Mouse (Mus musculus): ENCODE measurements around the gene Meioc. TPM values are rescaled to one million over a fixed set of nuclear protein-coding genes. Genes with fewer than 3 reads are reported as not detected.
"Not testable (repeated sequence)": the region's sequence is repeated elsewhere in the genome, so short reads cannot be mapped to it uniquely, and the experiment has no call there.

The Meioc gene
- polyA plus RNA-seq, 1 experiment from 2014 or later = 0.53 TPM

GRCm38 (mm10) chr11:102698018-102698476 is 34.5 kb downstream of the Meioc start:
- H3K36me3 ChIP-seq = peaks cover 13% of the 10 kb centered on the region
- H3K27ac ChIP-seq = peak overlapping the region; percentile 94
- WGBS = 21% methylated on average over 9 of the region's 9 CpGs

GRCm38 (mm10) chr11:102702206-102702605 is 38.7 kb downstream of the Meioc start:
- H3K4me3 ChIP-seq; H3K36me3 ChIP-seq; H3K27ac ChIP-seq; DNase-seq (ENCODE audit: low spot score); H3K9me3 ChIP-seq; H3K4me1 ChIP-seq; H3K27me3 ChIP-seq (ENCODE audit: insufficient read depth, poor library complexity, severe bottlenecking): not testable (repeated sequence)
- WGBS = 91% methylated on average over 6 of the region's 6 CpGs

More at GRCm38 (mm10) chr11:102698018-102698476, 34.5 kb downstream of the Meioc start:
- no peak for DNase-seq (ENCODE audit: low spot score)
- H3K4me3 ChIP-seq = peak overlapping the region; percentile 92
- peaks cover 15% of the 10 kb centered on the region for H3K4me1 ChIP-seq
- H3K27me3 ChIP-seq (ENCODE audit: insufficient read depth, poor library complexity, severe bottlenecking) = no peaks in the 10 kb centered on the region
- H3K9me3 ChIP-seq = no peaks in the 10 kb centered on the region

- Histone ChIP-seq H3K27ac (no peak overlapping the region), H3K9me3 (no peaks in the 10 kb centered on the region), H3K4me3 (no peak overlapping the region), H3K4me1 (no peaks in the 10 kb centered on the region), H3K36me3 (no peaks in the 10 kb centered on the region), H3K27me3 (ENCODE audit: insufficient read depth, poor library complexity, severe bottlenecking) (peaks cover 5% of the 10 kb centered on the region; the same call in 1 of the 2 replicates)
- no peak for DNase-seq (ENCODE audit: low spot score)
- whole genome bisulfite sequencing = 82% methylated on average over 4 of the region's 4 CpGs
These were observed 48.9 kb downstream of the Meioc start for GRCm38 (mm10) chr11:102712411-102712810.

DNA sequence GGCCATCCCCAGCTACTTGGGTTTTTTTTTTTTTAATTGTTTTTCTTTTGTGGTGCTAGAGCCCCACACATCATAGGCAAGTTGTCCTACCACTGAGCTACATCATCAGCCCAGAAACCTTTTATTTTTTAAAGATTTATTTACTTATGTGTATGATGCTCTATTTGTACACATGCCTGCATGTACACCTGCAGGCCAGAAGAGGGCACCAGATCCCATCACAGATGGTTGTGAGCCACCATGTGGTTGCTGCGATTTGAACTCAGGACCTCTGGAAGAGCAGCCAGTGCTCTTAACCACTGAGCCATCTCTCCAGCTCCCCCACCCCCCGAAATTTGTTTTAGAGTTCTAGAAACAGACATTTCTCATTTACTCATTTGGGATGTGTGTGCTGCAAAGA is 51.1 kb downstream of the Meioc start:
- H3K4me1 ChIP-seq; H3K9me3 ChIP-seq; DNase-seq (ENCODE audit: low spot score); H3K36me3 ChIP-seq; H3K27ac ChIP-seq; H3K27me3 ChIP-seq (ENCODE audit: insufficient read depth, poor library complexity, severe bottlenecking); H3K4me3 ChIP-seq: not testable (repeated sequence)
- WGBS = 68% methylated on average over 2 of the region's 2 CpGs

DNA sequence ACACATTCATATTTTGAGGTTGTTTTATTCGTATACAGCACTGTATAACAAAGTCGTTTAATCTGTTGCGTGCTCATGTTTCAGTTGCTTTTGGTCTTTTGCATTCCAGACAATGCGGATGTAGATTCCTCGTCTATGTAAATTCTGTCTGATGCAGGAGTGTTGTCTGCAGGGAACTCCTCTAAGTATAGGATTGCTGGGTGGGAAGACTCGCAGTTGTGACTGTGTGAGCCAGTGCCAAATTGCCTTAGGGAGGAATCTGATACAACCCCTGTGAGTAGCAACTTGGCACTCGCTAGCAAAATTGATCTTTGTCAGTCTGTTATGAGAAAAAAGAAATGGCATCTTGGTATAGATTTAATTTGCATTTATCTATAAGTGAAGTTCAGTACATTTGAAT is 52.6 kb downstream of the Meioc start:
- Histone ChIP-seq H3K27ac (no peak overlapping the region), H3K36me3 (no peaks in the 10 kb centered on the region), H3K9me3 (no peaks in the 10 kb centered on the region), H3K4me3 (no peak overlapping the region), H3K4me1 (no peaks in the 10 kb centered on the region), H3K27me3 (ENCODE audit: insufficient read depth, poor library complexity, severe bottlenecking) (no peaks in the 10 kb centered on the region)
- WGBS = 79% methylated on average over 7 of the region's 7 CpGs
- DNase-seq (ENCODE audit: low spot score) = no peak

DNA sequence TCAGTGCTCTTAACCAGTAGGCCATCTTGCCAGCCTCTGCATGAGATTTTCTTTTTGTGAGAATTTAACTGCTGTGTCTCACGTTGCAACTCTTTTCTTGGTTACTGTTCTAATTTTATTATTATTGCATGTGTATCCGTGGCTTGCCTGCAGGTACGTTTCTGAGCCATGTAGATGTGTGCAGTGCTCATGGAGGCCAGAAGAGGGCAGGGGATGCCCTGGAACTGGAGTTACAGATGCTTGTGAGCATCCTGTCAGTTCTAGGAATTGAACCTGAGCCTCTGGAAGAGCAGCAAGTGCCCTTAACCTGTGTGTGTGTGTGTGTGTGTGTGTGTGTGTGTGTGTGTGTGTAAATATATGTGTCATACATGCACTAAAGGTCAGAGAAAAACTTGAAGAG is 62.1 kb downstream of the Meioc start:
- WGBS = 40% methylated on average over 3 of the region's 3 CpGs
- H3K4me3 ChIP-seq = no peak overlapping the region
- no peaks in the 10 kb centered on the region for H3K36me3 ChIP-seq
- no peaks in the 10 kb centered on the region for H3K9me3 ChIP-seq
- H3K27me3 ChIP-seq (ENCODE audit: insufficient read depth, poor library complexity, severe bottlenecking) = no peaks in the 10 kb centered on the region
- no peak overlapping the region for H3K27ac ChIP-seq
- no peaks in the 10 kb centered on the region for H3K4me1 ChIP-seq
- no peak for DNase-seq (ENCODE audit: low spot score)

- no peaks in the 10 kb centered on the region for H3K27me3 ChIP-seq (ENCODE audit: insufficient read depth, poor library complexity, severe bottlenecking)
- DNase-seq (ENCODE audit: low spot score) = no peak
- H3K9me3 ChIP-seq = no peaks in the 10 kb centered on the region
- no peak overlapping the region for H3K27ac ChIP-seq
- WGBS = 35% methylated on average over 7 of the region's 7 CpGs
- H3K4me1 ChIP-seq = no peaks in the 10 kb centered on the region
- H3K36me3 ChIP-seq = no peaks in the 10 kb centered on the region
- no peak overlapping the region for H3K4me3 ChIP-seq
These were observed 65.1 kb downstream of the Meioc start for GRCm38 (mm10) chr11:102728614-102729013.

DNA sequence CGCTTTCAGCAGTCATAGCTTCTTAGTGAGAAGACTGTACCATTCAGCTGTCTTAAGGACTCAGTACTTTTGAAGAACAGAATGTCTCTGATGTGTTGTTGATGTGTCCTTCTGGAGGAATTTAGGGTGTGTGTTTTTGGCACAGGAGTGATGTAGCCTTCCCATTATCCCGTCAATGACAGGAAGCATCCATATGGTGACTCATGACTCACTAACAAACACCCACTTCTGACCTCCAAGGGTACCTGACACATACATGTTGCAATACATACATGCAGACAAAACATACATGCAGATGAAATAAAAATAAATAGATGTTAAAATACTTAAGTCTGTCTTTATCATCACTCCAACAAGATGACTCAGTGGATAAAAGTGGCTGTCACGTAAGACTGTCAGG is 66.3 kb downstream of the Meioc start:
- no peak overlapping the region for H3K4me3 ChIP-seq
- no peaks in the 10 kb centered on the region for H3K9me3 ChIP-seq
- no peaks in the 10 kb centered on the region for H3K4me1 ChIP-seq
- no peak for DNase-seq (ENCODE audit: low spot score)
- H3K36me3 ChIP-seq = no peaks in the 10 kb centered on the region
- no peak overlapping the region for H3K27ac ChIP-seq
- H3K27me3 ChIP-seq (ENCODE audit: insufficient read depth, poor library complexity, severe bottlenecking) = no peaks in the 10 kb centered on the region
- 78% methylated on average over 3 of the region's 3 CpGs for WGBS

DNA sequence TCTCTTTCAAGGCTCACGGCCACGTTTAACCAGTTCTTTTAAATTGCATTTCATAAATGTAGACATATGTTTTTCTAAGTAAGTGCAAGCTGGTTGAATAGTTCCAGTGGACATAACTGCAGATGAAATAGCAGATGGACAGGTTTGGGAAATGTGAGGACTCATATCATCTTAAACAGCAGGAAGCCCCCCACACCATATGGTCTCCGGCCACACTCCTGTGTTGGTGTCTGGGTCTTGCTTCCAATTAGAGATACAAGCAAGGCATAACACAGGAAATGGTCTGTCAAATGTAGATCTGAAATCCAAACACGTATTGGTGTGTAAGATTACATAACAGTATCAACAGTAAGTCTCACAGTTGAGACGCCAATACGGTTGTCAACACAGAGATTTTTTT is 67.8 kb downstream of the Meioc start:
- Histone ChIP-seq H3K9me3 (no peaks in the 10 kb centered on the region), H3K27me3 (ENCODE audit: insufficient read depth, poor library complexity, severe bottlenecking) (no peaks in the 10 kb centered on the region), H3K4me1 (no peaks in the 10 kb centered on the region), H3K27ac (no peak overlapping the region), H3K4me3 (no peak overlapping the region), H3K36me3 (no peaks in the 10 kb centered on the region)
- no peak for DNase-seq (ENCODE audit: low spot score)
- WGBS = 80% methylated on average over 6 of the region's 6 CpGs

Small RNA genes within 50 kb of the gene (microRNA-seq; reads per million reads assigned to microRNA genes)
- not detected for gene Gm22920

Other genes starting within 250 kb of the Meioc start
- 109 and 151 TPM in 2 replicates for gene Grn, start 233.4 kb upstream of the Meioc start, polyA plus RNA-seq (2016; fragmentation: Nextera tagmentation; extraction: Ambion mirVana)
- 1.7 and 3.6 TPM in 2 replicates for gene Fam171a2, start 216.0 kb upstream of the Meioc start, polyA plus RNA-seq (2016; fragmentation: Nextera tagmentation; extraction: Ambion mirVana)
- 13.2 and 19.5 TPM in 2 replicates for gene Itga2b, start 193.6 kb upstream of the Meioc start, polyA plus RNA-seq (2016; fragmentation: Nextera tagmentation; extraction: Ambion mirVana)
- 45.7 and 47.0 TPM in 2 replicates for gene Gpatch8, start 107.3 kb upstream of the Meioc start, polyA plus RNA-seq (2016; fragmentation: Nextera tagmentation; extraction: Ambion mirVana)
- 11.6 and 13.5 TPM in 2 replicates for gene Gm11627, start 84.3 kb upstream of the Meioc start, polyA plus RNA-seq (2016; fragmentation: Nextera tagmentation; extraction: Ambion mirVana)
- gene Fzd2, start 59.3 kb upstream of the Meioc start, polyA plus RNA-seq (2016; fragmentation: Nextera tagmentation; extraction: Ambion mirVana) = 22.9 and 34.5 TPM in 2 replicates
- 49.4 and 49.9 TPM in 2 replicates for gene Ccdc43, start 34.1 kb downstream of the Meioc start, polyA plus RNA-seq (2016; fragmentation: Nextera tagmentation; extraction: Ambion mirVana)
- gene Adam11, start 97.7 kb downstream of the Meioc start, polyA plus RNA-seq (2016; fragmentation: Nextera tagmentation; extraction: Ambion mirVana) = 6.2 and 7.1 TPM in 2 replicates
- gene Gjc1, start 156.0 kb downstream of the Meioc start, polyA plus RNA-seq (2016; fragmentation: Nextera tagmentation; extraction: Ambion mirVana) = 57.0 and 81.1 TPM in 2 replicates
- gene Higd1b, start 172.1 kb downstream of the Meioc start, polyA plus RNA-seq (2016; fragmentation: Nextera tagmentation; extraction: Ambion mirVana) = not detected in 2 replicates
- gene Eftud2, start 217.3 kb downstream of the Meioc start, polyA plus RNA-seq (2016; fragmentation: Nextera tagmentation; extraction: Ambion mirVana) = 206 and 238 TPM in 2 replicates
- 0.62 and 0.93 TPM in 2 replicates for gene Ccdc103, start 217.5 kb downstream of the Meioc start, polyA plus RNA-seq (2016; fragmentation: Nextera tagmentation; extraction: Ambion mirVana)
- not detected in 2 replicates for gene Fam187a, start 221.5 kb downstream of the Meioc start, polyA plus RNA-seq (2016; fragmentation: Nextera tagmentation; extraction: Ambion mirVana)
- 0.05 and 0.09 TPM in 2 replicates for gene Gfap, start 237.2 kb downstream of the Meioc start, polyA plus RNA-seq (2016; fragmentation: Nextera tagmentation; extraction: Ambion mirVana)

Data from heart, embryonic 10.5 days (tissue).